Mouse (Mus musculus) common myeloid progenitor, adult 5-6 weeks (primary cell): ENCODE results near the gene Evpl. TPM values are rescaled to one million over a fixed set of nuclear protein-coding genes. Genes with fewer than 3 reads are reported as not detected.

Experiments
- ATAC-seq: replicated peaks from 2 replicates; pipeline ENCODE4 v1.8.0; 2016; ENCODE audit warnings: low read depth, mild to moderate bottlenecking, moderate TSS enrichment, inconsistent platforms; ENCODE audit not compliant: poor library complexity, severe bottlenecking
- total RNA-seq: library from RNA; stranded (forward); fragments of 200-1000, 187-1606 nt; gene quantifications from 2 replicates; pipeline ENCODE4 v1.2.3, GENCODE M21; 2017

The Evpl gene
- total RNA-seq, 1 experiment from 2014 or later: 2.6 TPM

DNA sequence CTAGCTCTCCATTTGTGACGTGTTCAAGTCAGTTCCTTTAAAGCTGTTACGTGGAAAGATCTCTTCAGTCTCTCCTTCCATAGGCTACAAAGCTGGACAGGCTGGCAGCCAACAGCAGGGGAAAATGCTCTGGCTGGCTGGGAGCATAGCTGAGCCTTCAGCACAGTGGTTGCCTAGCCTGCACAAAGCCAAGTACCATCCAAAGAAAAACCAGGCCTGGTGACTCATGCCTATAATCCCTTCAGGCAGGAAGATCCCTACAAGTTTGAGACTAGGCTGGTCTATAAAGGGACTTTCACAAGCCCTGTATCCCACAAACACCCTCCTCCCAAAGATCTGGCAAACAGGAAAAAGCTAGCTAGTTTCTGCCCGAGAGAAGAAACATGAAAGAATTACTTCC, 52.0 kb downstream of the Evpl start:
- ATAC-seq: no peak

DNA sequence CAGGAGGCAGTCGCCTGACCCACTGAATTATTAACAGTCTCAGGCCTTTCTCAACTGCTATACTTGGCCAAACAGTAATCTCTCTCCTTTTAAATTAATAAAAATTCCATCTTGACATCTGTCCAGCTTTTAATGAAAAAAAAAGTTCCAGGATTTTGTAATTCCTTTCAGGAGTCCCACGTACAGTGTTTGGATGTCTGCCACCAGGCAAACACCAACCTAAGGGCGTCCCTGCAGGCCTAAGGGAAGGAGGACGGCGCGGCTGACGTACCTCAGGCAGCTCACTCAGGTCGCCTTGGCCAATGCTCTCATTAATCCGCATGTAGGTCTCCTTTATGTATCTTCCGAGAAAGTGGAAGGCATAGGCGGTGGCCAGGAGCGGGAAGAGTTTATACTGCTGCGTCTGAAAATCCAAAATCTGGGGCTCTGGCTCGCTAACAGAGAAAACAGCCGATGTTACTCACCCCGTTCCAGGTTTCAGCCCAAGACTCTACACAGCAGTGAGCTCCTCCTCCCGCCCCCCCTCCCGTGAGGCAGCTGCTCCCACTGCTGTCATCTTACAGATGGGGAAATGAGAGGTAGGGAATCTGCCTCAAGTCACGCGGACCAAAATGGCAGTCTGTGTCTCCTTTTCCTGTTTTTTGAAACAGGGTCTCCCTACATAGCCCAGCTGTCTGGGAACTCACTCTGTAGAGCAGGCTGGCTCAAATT, 59.3 kb downstream of the Evpl start:
- no peak for ATAC-seq

DNA sequence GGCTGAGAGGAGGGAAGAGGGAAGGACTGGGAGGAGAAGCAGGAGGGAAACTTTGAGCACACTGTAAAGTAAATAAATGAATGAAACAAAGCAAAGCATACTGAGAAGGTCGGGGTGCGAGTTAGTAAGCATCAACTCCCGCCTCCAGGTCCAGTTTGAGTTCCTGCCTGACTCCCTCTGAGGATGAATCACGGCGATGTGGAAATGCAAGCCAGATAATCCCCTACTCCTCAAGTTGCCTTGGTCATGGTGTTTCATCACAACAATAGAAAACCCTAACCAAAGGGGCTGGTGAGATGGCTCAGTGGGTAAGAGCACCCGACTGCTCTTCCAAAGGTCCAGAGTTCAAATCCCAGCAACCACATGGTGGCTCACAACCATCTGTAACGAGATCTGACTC, 61.9 kb downstream of the Evpl start:
- no peak for ATAC-seq

DNA sequence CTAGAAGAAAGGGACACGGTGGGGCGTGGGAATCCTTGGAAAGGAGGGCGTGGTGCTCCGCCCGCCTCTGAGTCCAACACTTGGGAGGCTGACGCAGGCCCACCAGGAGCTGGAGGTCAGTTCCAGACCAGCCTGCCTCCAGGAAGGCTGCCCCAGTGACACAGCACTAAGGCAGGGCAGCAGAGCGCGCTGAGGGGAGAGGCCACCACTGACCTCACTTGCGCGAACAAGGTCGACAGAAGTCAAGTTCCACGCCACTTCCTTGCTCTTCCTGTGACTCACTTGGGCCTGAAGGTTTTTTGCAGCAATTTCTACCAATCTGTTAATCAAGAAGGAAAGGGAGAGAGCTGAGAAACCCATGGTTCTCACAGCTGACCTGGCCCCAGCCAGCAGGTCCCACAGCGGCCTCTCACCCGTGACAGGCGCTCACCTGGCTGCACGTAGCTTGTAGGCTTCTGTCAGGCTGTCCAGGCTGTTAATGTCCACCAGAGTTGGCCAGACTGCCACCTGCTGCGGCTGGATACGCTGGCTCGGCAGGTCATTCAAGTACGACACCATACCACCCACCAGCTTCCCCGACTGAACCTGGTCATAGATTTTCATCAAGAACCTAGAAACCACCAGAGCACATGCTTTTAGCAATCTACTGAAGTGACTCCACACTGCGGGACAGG, 63.0 kb downstream of the Evpl start:
- ATAC-seq: no peak

DNA sequence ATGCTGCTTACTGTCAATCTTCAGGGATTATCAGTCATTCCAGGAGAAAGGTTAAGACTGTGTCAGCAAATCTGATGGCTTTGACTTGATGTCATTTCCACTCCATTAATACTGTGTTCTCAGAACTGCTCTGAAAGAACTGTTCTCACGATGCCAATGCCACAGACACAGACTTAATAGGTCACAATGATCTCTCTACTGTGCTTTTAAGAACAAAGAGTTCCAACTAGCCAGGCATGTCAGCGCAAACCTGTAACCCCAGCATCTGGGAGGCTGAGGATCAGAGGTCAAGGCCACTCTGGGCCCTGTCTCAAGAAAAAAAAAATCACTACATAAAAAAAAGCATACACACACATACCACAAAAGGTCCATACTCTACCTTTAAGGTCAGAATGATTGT, 65.9 kb downstream of the Evpl start:
- ATAC-seq: no peak

Other genes with a start within 250 kb of the Evpl start
- 34.6 and 43.6 TPM in 2 replicates for gene Galk1, start 225.4 kb downstream of the Evpl start, total RNA-seq
- gene H3f3b, start 210.1 kb downstream of the Evpl start, total RNA-seq: 867 and 869 TPM in 2 replicates
- gene Unk, start 207.8 kb downstream of the Evpl start, total RNA-seq: 15.8 and 28.5 TPM in 2 replicates
- gene Unc13d, start 160.1 kb downstream of the Evpl start, total RNA-seq: 29.7 and 29.9 TPM in 2 replicates
- gene Wbp2, start 151.1 kb downstream of the Evpl start, total RNA-seq: 26.2 and 32.7 TPM in 2 replicates
- 5.8 and 11.3 TPM in 2 replicates for gene Trim47, start 110.9 kb downstream of the Evpl start, total RNA-seq
- gene Trim65, start 106.9 kb downstream of the Evpl start, total RNA-seq: 9.9 and 12.5 TPM in 2 replicates
- gene Mrpl38, start 99.2 kb downstream of the Evpl start, total RNA-seq: 38.7 and 40.5 TPM in 2 replicates
- 20.2 and 21.7 TPM in 2 replicates for gene Fbf1, start 69.9 kb downstream of the Evpl start, total RNA-seq
- 21.5 and 34.3 TPM in 2 replicates for gene Ten1, start 39.2 kb downstream of the Evpl start, total RNA-seq
- gene Acox1, start 39.0 kb downstream of the Evpl start, total RNA-seq: 24.2 and 25.9 TPM in 2 replicates
- 56.9 and 62.6 TPM in 2 replicates for gene Srp68, start 36.1 kb upstream of the Evpl start, total RNA-seq
- not detected in 2 replicates for gene Galr2, start 42.9 kb upstream of the Evpl start, total RNA-seq
- gene Exoc7, start 69.2 kb upstream of the Evpl start, total RNA-seq: 19.5 and 34.3 TPM in 2 replicates
- not detected in 2 replicates for gene Foxj1, start 97.3 kb upstream of the Evpl start, total RNA-seq
- 7.0 and 9.2 TPM in 2 replicates for gene Rnf157, start 175.0 kb upstream of the Evpl start, total RNA-seq
- 60.7 and 82.5 TPM in 2 replicates for gene Ubald2, start 196.0 kb upstream of the Evpl start, total RNA-seq
- not detected in 2 replicates for gene Qrich2, start 228.2 kb upstream of the Evpl start, total RNA-seq